Mouse (Mus musculus) kidney, postnatal 36 days (tissue): ENCODE measurements at regions not wholly inside any gene's neighbourhood (a gene's known extent, or its start where the extent isn't known, plus 50 kb on each side); places are given as distances from the start of the nearest gene placed in this dataset.
"Not testable (repeated sequence)": the region's sequence is repeated elsewhere in the genome, so short reads cannot be mapped to it uniquely, and the experiment has no call there.

Experiments
- DNase-seq, 2 experiments: peaks; one replicate each; pipeline ENCODE4 v3.0.0; 2021 to 2022; ENCODE audit warnings: mixed read lengths in 2 of 2

DNA sequence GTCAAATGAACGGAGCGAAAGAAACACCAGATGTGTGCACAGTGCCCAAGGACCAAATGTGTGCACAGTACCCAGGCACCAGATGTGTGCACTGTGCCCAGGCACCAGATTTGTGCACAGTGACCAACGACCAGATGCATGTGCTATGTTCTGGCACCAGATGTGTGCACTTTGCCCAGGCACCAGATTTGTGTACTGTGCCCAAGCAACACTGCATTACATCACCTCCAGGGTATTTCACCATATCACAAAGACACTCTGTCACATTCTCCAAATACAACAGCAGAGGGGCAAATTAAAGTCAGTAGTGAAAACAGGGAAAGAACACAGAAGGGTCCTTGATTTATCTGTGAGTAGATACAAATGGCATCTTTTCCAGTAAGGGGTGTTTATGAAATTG is 93.4 kb downstream of the Mettl4 start:
- DNase-seq: no peak

DNA sequence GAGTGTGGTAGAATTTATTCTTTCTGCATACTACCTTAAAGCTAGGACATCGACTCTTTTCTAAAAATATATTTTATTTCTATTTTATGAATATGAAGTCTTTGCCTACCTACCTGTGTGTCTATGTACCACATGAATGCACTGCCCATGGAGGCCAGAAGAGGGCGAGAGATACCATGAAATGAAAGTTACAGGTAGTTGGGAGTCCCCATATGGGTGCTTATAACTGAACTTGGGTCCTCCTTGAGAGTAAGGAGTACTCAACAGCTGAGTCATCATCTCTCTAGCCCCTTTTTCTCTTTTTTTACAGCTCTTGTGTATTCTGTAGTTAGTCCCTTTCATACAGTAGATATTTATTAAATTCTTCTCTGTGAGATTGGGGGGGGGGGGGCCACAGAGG is 94.3 kb downstream of the Mettl4 start:
- peak in 1 of 2 experiments; percentile 4 for DNase-seq

DNA sequence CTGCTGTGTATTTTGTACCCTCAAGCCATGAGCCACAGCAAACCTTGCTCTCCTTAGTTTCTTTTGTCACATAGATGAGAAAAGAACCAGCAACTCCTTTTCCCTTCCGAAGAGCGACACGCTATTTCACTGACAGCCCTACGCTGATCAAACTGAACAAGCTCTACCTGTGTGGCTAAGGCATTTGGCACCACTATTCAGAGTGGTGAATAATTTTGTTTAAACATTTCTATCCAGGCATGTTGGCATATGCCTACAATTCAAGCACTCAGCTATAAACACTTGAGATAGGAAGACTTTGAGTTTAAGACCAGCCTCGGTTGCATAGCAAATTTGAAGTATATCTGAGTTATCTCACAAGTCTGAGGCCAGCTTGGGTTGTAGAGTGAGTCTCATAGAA is 95.2 kb downstream of the Mettl4 start:
- no peak for DNase-seq

DNA sequence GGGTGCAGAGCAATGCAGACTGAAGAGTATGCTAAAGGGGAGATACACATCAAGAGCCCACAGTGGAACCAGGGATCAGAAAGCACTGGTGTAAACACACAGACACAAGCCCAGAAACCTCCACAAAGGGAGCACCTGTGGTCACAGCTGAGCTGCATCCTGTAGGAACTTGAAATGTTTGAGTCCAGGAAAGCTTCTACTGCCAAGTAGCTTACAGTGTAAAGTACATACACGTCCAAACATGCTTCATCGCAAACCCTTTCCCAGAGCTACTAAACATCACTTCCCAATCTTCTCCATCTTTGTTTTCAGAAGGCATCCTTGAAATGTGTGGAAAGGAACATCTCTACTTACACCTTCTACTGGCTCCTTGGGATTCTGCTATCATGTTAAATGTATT is 97.4 kb downstream of the Mettl4 start:
- no peak for DNase-seq

DNA sequence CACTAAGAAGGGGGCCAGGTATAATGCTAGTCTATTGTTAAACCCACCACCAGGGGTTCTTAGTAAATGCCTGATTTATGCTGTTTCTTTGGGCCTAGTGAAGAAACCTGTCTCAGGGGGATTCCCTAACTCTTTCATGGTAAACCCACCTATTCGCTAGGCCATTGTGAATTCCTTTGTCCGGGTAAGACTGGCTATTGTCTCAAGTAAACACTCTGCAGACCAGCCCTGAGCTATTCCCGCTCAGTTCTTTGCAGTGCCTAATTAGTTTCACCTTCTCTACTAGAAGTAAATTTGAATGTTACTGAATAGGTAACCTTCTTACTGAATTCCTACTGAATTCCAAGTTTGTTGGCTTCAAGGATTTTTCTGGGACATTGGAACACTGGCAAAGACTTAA is 98.3 kb downstream of the Mettl4 start:
- DNase-seq: not testable (repeated sequence)
